Mouse (Mus musculus) hindbrain, postnatal 0 days (tissue): ENCODE results near the gene Mrpl48. TPM values are rescaled to one million over a fixed set of nuclear protein-coding genes. Genes with fewer than 3 reads are reported as not detected.

Source experiments
- ATAC-seq: fragments of 200-750 bp; cut with Nextera tagmentation; 2 replicates; pipeline ENCODE4 v1.8.0; 2017; ENCODE audit warnings: mild to moderate bottlenecking, moderate TSS enrichment, moderate library complexity
- DNase-seq: peaks from one replicate; pipeline ENCODE4 v3.0.0-alpha.2; 2015; ENCODE audit warnings: low spot score
- H3K27ac ChIP-seq: fragments of 300-500 bp; sonication (generic); 2 replicates; pipeline ENCODE4 v1.5.1; 2014; ENCODE audit warnings: mild to moderate bottlenecking
- H3K27me3 ChIP-seq: fragments of 300-500 bp; sonication (generic); 2 replicates; pipeline ENCODE4 v1.6.1; 2014; ENCODE audit warnings: low read length, mixed read lengths; ENCODE audit not compliant: insufficient read depth
- H3K36me3 ChIP-seq: fragments of 300-500 bp; sonication (generic); 2 replicates; pipeline ENCODE4 v1.6.1; 2014; ENCODE audit warnings: low read length, mixed read lengths; ENCODE audit not compliant: insufficient read depth
- H3K4me1 ChIP-seq: fragments of 300-500 bp; sonication (generic); 2 replicates; pipeline ENCODE4 v1.6.1; 2014; ENCODE audit warnings: antibody characterized with exemption, low read length, mixed read lengths; ENCODE audit not compliant: insufficient read depth
- H3K4me2 ChIP-seq: fragments of 300-500 bp; sonication (generic); 2 replicates; pipeline ENCODE4 v1.6.1; 2014; ENCODE audit warnings: low read depth, mild to moderate bottlenecking, low read length, moderate library complexity, mixed read lengths
- H3K4me3 ChIP-seq: fragments of 300-500 bp; sonication (generic); 2 replicates; pipeline ENCODE4 v1.5.1; 2014; ENCODE audit warnings: low read length
- H3K9ac ChIP-seq: fragments of 300-500 bp; sonication (generic); replicated peaks from 2 replicates; pipeline ENCODE4 v1.6.1; 2014; ENCODE audit warnings: mild to moderate bottlenecking, low read length, moderate library complexity, mixed read lengths
- H3K9me3 ChIP-seq: fragments of 300-500 bp; sonication (generic); 2 replicates; pipeline ENCODE4 v1.6.1; 2016; ENCODE audit warnings: low read length, mixed read lengths
- CTCF ChIP-seq: IDR thresholded peaks from 2 replicates; pipeline ENCODE4 v1.5.1; 2016; ENCODE audit warnings: antibody characterized with exemption, control low read depth, low read depth
- WGBS: fragments of 180-500 bp; shearing (Covaris S2); extraction: QIAGEN DNeasy Blood & Tissue Kit; methylation state at CpG from one replicate; pipeline ENCODE4 v1.1.7; 2014; 5-methylcytosine and 5-hydroxymethylcytosine counted together
- polyA plus RNA-seq: library from polyadenylated mRNA; unstranded; fragments of >200 nt; fragmentation: Nextera tagmentation; extraction: Ambion mirVana; gene quantifications from 2 replicates; pipeline ENCODE4 v1.2.1, GENCODE M21; 2015
- total RNA-seq: library from RNA; depleted of rRNA; stranded (reverse); fragments of >200 nt; gene quantifications from 2 replicates; pipeline ENCODE4 v1.2.3, GENCODE M21; 2014; rRNA removed

Gene Mrpl48
- total and polyA plus RNA-seq, 2 experiments from 2014 or later: 29.8 to 97.5 TPM

DNA sequence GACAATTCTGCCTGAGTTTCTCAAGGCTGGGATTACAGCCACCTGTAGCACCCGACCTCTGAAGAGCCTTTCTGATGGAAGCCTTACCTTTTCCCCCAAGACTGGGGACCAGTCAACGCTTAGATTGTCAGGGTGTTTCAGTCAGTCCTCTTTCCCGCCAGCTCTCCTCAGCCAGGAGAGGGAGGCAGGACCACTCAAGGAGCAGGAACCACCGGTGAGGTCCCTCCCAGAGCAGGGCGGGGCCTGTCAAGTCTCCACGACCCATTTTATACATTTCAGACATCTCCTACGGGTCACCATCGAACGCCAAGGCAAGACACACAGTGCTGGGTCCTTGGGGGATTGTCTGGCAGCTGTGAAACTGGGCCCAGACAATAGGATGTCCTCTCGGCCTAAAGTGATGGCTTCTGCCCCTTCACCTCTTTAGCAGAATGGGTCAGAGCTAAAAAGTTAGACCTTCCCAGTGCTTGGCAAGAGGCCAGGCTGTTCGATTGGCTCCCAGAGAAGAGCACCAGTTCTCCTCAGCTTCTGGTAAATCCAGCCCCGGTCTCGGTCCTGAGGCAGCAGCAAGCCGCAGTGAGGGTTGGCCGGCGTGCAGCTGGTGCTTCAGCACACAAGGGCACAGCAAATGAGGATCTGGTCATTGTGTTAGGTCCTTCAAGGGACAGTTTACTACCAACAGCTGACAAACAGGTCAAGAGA, 107.7 kb downstream of the Mrpl48 start:
- H3K36me3 ChIP-seq: no peaks in the 10 kb centered on the region
- ATAC-seq (no peak), DNase-seq (no peak)
- no peak for TF ChIP-seq CTCF
- 61% methylated on average over 16 of the region's 16 CpGs for whole genome bisulfite sequencing
- no peak overlapping the region for H3K27ac ChIP-seq
- no peaks in the 10 kb centered on the region for H3K27me3 ChIP-seq
- H3K4me1 ChIP-seq: peaks cover 1% of the 10 kb centered on the region; the same call in 1 of the 2 replicates
- no peaks in the 10 kb centered on the region for H3K9me3 ChIP-seq
- no peak overlapping the region for H3K4me3 ChIP-seq
- no peak overlapping the region for H3K4me2 ChIP-seq
- H3K9ac ChIP-seq: no peak overlapping the region

DNA sequence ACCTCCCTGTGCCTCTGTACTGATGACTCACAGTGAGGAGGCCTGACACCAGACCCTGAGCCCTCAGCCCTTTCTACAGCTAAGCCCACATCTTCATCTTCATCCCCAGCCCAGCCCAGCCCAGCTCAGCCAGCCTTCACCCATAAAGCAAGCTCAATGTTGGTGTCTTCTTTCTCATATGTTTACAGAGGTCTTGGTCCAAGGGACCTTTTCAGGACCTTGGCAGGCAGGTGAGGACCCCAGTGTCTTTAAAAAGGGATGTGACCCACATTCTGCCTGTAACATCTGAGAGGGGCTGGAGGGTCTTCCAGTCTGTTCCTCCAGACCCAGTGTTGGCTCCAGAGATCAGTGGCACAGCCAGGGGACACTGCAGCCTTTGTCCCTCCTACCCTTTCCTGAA, 108.6 kb downstream of the Mrpl48 start:
- H3K27ac ChIP-seq: no peak overlapping the region
- DNase-seq (no peak), ATAC-seq (no peak)
- no peaks in the 10 kb centered on the region for H3K27me3 ChIP-seq
- no peak overlapping the region for H3K4me3 ChIP-seq
- no peak for TF ChIP-seq CTCF
- no peak overlapping the region for H3K9ac ChIP-seq
- H3K4me2 ChIP-seq: no peak overlapping the region
- no peaks in the 10 kb centered on the region for H3K36me3 ChIP-seq
- H3K9me3 ChIP-seq: no peaks in the 10 kb centered on the region
- peaks cover 7% of the 10 kb centered on the region; the same call in 1 of the 2 replicates for H3K4me1 ChIP-seq

GRCm38 (mm10) chr7:100497982-100498381, 110.1 kb downstream of the Mrpl48 start:
- H3K4me2 ChIP-seq: no peak overlapping the region
- H3K9ac ChIP-seq: no peak overlapping the region
- no peaks in the 10 kb centered on the region for H3K36me3 ChIP-seq
- peaks cover 10% of the 10 kb centered on the region; the same call in 1 of the 2 replicates for H3K4me1 ChIP-seq
- no peak overlapping the region for H3K27ac ChIP-seq
- H3K9me3 ChIP-seq: no peaks in the 10 kb centered on the region
- WGBS: 94% methylated on average over 13 of the region's 13 CpGs
- DNase-seq (no peak), ATAC-seq (no peak)
- no peaks in the 10 kb centered on the region for H3K27me3 ChIP-seq
- no peak for TF ChIP-seq CTCF
- H3K4me3 ChIP-seq: no peak overlapping the region

DNA sequence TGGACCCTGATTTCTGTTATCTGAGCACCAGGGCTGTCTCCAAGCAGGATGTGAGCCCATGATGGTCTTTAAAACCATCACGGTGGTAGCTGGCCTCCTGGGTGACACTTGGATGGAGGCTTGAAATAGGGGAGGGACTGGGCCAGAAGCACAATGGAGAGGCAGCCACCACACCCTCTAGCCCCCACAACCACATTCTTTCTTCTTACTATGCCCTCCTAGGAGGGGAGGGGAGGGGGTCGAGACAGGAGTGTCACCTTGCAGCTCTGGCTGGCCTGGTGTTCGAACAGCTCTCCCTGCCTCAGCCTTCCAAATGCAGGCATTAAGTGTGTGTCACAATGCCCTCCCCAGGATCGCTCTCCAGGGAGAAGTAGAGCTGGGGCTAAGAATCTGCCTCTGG, 110.7 kb downstream of the Mrpl48 start:
- DNase-seq: no peak
- TF ChIP-seq CTCF: no peak
- Histone ChIP-seq H3K27me3 (no peaks in the 10 kb centered on the region), H3K9me3 (no peaks in the 10 kb centered on the region), H3K4me1 (peaks cover 13% of the 10 kb centered on the region; the same call in 1 of the 2 replicates), H3K36me3 (no peaks in the 10 kb centered on the region), H3K4me3 (no peak overlapping the region), H3K4me2 (no peak overlapping the region), H3K9ac (no peak overlapping the region), H3K27ac (no peak overlapping the region)
- ATAC-seq: no peak
- WGBS: 87% methylated on average over 4 of the region's 4 CpGs

DNA sequence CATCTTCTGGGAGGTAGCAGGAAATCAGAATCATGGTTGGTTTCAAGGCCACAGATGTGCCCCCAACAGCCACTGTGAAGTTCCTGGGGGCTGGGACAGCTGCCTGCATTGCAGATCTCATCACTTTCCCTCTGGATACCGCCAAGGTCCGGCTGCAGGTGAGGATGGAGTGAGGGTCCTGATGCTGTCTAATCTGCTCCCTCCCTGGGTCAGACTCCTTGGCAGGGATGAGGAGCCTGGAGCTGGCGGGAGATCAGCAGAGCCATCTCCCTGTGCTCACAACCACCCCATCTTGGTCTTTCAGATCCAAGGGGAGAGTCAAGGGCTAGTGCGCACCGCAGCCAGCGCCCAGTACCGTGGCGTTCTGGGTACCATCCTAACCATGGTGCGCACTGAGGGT, 111.3 kb downstream of the Mrpl48 start:
- H3K4me3 ChIP-seq: no peak overlapping the region
- H3K9ac ChIP-seq: no peak overlapping the region
- peaks cover 13% of the 10 kb centered on the region; the same call in 1 of the 2 replicates for H3K4me1 ChIP-seq
- DNase-seq: no peak
- H3K4me2 ChIP-seq: no peak overlapping the region
- no peak for ATAC-seq
- H3K27me3 ChIP-seq: no peaks in the 10 kb centered on the region
- H3K9me3 ChIP-seq: no peaks in the 10 kb centered on the region
- TF ChIP-seq CTCF: no peak
- H3K27ac ChIP-seq: peak overlapping the region; percentile 90; the same call in 1 of the 2 replicates
- H3K36me3 ChIP-seq: no peaks in the 10 kb centered on the region
- 96% methylated on average over 9 of the region's 9 CpGs for WGBS

- no peak overlapping the region for H3K4me3 ChIP-seq
- peaks cover 13% of the 10 kb centered on the region; the same call in 1 of the 2 replicates for H3K4me1 ChIP-seq
- DNase-seq (no peak), ATAC-seq (no peak)
- no peaks in the 10 kb centered on the region for H3K36me3 ChIP-seq
- H3K27ac ChIP-seq: peak overlapping the region; percentile 90
- WGBS: 73% methylated on average over 6 of the region's 6 CpGs
- H3K9me3 ChIP-seq: no peaks in the 10 kb centered on the region
- 0 out of 2 replicates have a peak overlapping the region, but pooled peaks have one; percentile 5 for H3K4me2 ChIP-seq
- H3K9ac ChIP-seq: peak overlapping the region; percentile 26
- no peaks in the 10 kb centered on the region for H3K27me3 ChIP-seq
- TF ChIP-seq CTCF: no peak
Measured at GRCm38 (mm10) chr7:100496371-100496770, 111.7 kb downstream of the Mrpl48 start.

Other genes starting within 250 kb of the Mrpl48 start
- gene C2cd3, start 236.1 kb downstream of the Mrpl48 start, total RNA-seq: 18.2 and 18.3 TPM in 2 replicates
- 9.2 and 9.8 TPM in 2 replicates for gene C2cd3, start 236.1 kb downstream of the Mrpl48 start, polyA plus RNA-seq
- 133 and 155 TPM in 2 replicates for gene Ppme1, start 236.0 kb downstream of the Mrpl48 start, total RNA-seq
- gene Ppme1, start 236.0 kb downstream of the Mrpl48 start, polyA plus RNA-seq: 122 and 138 TPM in 2 replicates
- 0.10 and 0.11 TPM in 2 replicates for gene Ucp3, start 135.3 kb downstream of the Mrpl48 start, total RNA-seq
- 0.16 TPM in 2 replicates for gene Ucp3, start 135.3 kb downstream of the Mrpl48 start, polyA plus RNA-seq
- gene Ucp2, start 115.0 kb downstream of the Mrpl48 start, total RNA-seq: 70.5 and 101 TPM in 2 replicates
- gene Ucp2, start 115.0 kb downstream of the Mrpl48 start, polyA plus RNA-seq: 112 and 113 TPM in 2 replicates
- gene Dnajb13, start 93.3 kb downstream of the Mrpl48 start, total RNA-seq: 3.9 and 7.1 TPM in 2 replicates
- gene Dnajb13, start 93.3 kb downstream of the Mrpl48 start, polyA plus RNA-seq: 6.4 and 7.2 TPM in 2 replicates
- gene Coa4, start 71.2 kb downstream of the Mrpl48 start, total RNA-seq: 2.8 and 7.6 TPM in 2 replicates
- gene Coa4, start 71.2 kb downstream of the Mrpl48 start, polyA plus RNA-seq: 4.9 and 6.2 TPM in 2 replicates
- 241 and 270 TPM in 2 replicates for gene Rab6a, start 891 bp downstream of the Mrpl48 start, total RNA-seq
- 323 and 336 TPM in 2 replicates for gene Rab6a, start 891 bp downstream of the Mrpl48 start, polyA plus RNA-seq
- gene Plekhb1, start 54.1 kb upstream of the Mrpl48 start, total RNA-seq: 47.0 and 51.8 TPM in 2 replicates
- 40.4 and 49.3 TPM in 2 replicates for gene Plekhb1, start 54.1 kb upstream of the Mrpl48 start, polyA plus RNA-seq
- 123 and 162 TPM in 2 replicates for gene Fam168a, start 98.3 kb upstream of the Mrpl48 start, total RNA-seq
- gene Fam168a, start 98.3 kb upstream of the Mrpl48 start, polyA plus RNA-seq: 98.2 and 116 TPM in 2 replicates